Mouse (Mus musculus) spleen, adult 2 months (tissue): ENCODE data around the gene Lyg2. TPM values are rescaled to one million over a fixed set of nuclear protein-coding genes. Genes with fewer than 3 reads are reported as not detected.

Source experiments
- DNase-seq, 2 experiments: peaks; one replicate each; pipeline versions ENCODE4 v3.0.0 to v3.0.0-alpha.2; 2012 to 2021; ENCODE audit warnings: low spot score in 2 of 2, low read depth in 1 of 2
- H3K27ac ChIP-seq: fragments of 200-500 bp; 2 replicates; pipeline ENCODE4 v1.5.1; 2012; ENCODE audit warnings: low read length, inconsistent platforms; ENCODE audit not compliant: insufficient read depth
- H3K27me3 ChIP-seq: fragments of 200-500 bp; 2 replicates; pipeline ENCODE4 v1.6.1; 2012; ENCODE audit warnings: mild to moderate bottlenecking, moderate library complexity, low read length, inconsistent platforms; ENCODE audit not compliant: control insufficient read depth, insufficient read depth
- H3K36me3 ChIP-seq: fragments of 200-500 bp; 2 replicates; pipeline ENCODE4 v1.6.1; 2012; ENCODE audit warnings: mild to moderate bottlenecking, low read length, inconsistent platforms; ENCODE audit not compliant: control insufficient read depth, insufficient read depth
- H3K4me1 ChIP-seq: fragments of 200-500 bp; 2 replicates; pipeline ENCODE4 v1.6.1; 2011; ENCODE audit warnings: inconsistent platforms; ENCODE audit not compliant: control insufficient read depth, insufficient read depth, insufficient read length
- H3K4me3 ChIP-seq: fragments of 200-500 bp; 2 replicates; pipeline ENCODE4 v1.5.1; 2011; ENCODE audit warnings: mild to moderate bottlenecking, inconsistent platforms; ENCODE audit not compliant: insufficient read depth, insufficient read length; ENCODE audit errors: extremely low read depth
- CTCF ChIP-seq: fragments of 200-500 bp; IDR thresholded peaks from 2 replicates; pipeline ENCODE4 v1.5.1; 2011; ENCODE audit warnings: mild to moderate bottlenecking, inconsistent platforms; ENCODE audit not compliant: insufficient read depth, insufficient read length, insufficient replicate concordance; ENCODE audit errors: extremely low read depth
- POLR2A ChIP-seq: fragments of 200-500 bp; IDR thresholded peaks from 2 replicates; pipeline ENCODE4 v1.6.1; 2011; ENCODE audit warnings: low read depth, low read length, inconsistent platforms
- WGBS: fragments of 180-500 bp; shearing (Covaris S2); methylation state at CpG from one replicate; pipeline ENCODE4 v1.1.7; 2018; 5-methylcytosine and 5-hydroxymethylcytosine counted together
- polyA plus RNA-seq: library from polyadenylated mRNA; depleted of rRNA; stranded (reverse); fragments of >200 nt; gene quantifications from 2 replicates; pipeline ENCODE4 v1.2.3, GENCODE M21; 2012; rRNA removed

Lyg2 gene
- not detected in 2 replicates for polyA plus RNA-seq

GRCm38 (mm10) chr1:37916393-37916792, at the start of gene Lyg2:
TSS of gene Lyg2 (minus strand) at chr1:37916493.
- Histone ChIP-seq H3K27ac (no peak within 1 kb of the TSS), H3K27me3 (no peaks in the 10 kb centered on the region), H3K4me1 (no peaks in the 10 kb centered on the region), H3K4me3 (no peak within 1 kb of the TSS), H3K36me3 (no peaks in the 10 kb centered on the region)
- no peak for DNase-seq
- 77% methylated on average over 5 of the region's 5 CpGs for WGBS
- TF ChIP-seq CTCF, result no peak
- TF ChIP-seq POLR2A, result no peak

GRCm38 (mm10) chr1:37965571-37965970, 49.3 kb upstream of the Lyg2 start:
- H3K4me1 ChIP-seq, result no peaks in the 10 kb centered on the region
- H3K27ac ChIP-seq, result no peak overlapping the region

GRCm38 (mm10) chr1:37959486-37959885, 43.2 kb upstream of the Lyg2 start:
- Histone ChIP-seq H3K27me3 (no peaks in the 10 kb centered on the region), H3K4me3 (no peak overlapping the region), H3K36me3 (no peaks in the 10 kb centered on the region), H3K4me1 (no peaks in the 10 kb centered on the region), H3K27ac (no peak overlapping the region)
- no peak for DNase-seq
- TF ChIP-seq POLR2A (no peak), CTCF (no peak)
- WGBS, result 88% methylated on average over 5 of the region's 5 CpGs

More at GRCm38 (mm10) chr1:37965571-37965970, 49.3 kb upstream of the Lyg2 start:
- Histone ChIP-seq H3K36me3 (no peaks in the 10 kb centered on the region), H3K4me3 (no peak overlapping the region), H3K27me3 (no peaks in the 10 kb centered on the region)
- DNase-seq, result no peak
- WGBS, result 82% methylated on average over 10 of the region's 10 CpGs
- TF ChIP-seq POLR2A (no peak), CTCF (no peak)

GRCm38 (mm10) chr1:37958516-37958915, 42.2 kb upstream of the Lyg2 start:
- Histone ChIP-seq H3K27me3 (no peaks in the 10 kb centered on the region), H3K4me3 (no peak overlapping the region), H3K4me1 (no peaks in the 10 kb centered on the region), H3K27ac (no peak overlapping the region), H3K36me3 (no peaks in the 10 kb centered on the region)
- 81% methylated on average over 2 of the region's 2 CpGs for WGBS
- DNase-seq, result no peak
- TF ChIP-seq CTCF (no peak), POLR2A (no peak)

- H3K27me3 ChIP-seq, result no peaks in the 10 kb centered on the region
- no peaks in the 10 kb centered on the region for H3K36me3 ChIP-seq
- TF ChIP-seq CTCF (no peak), POLR2A (no peak)
- H3K4me3 ChIP-seq, result no peak within 1 kb of the TSS
- H3K4me1 ChIP-seq, result no peaks in the 10 kb centered on the region
- WGBS, result 93% methylated on average over 5 of the region's 5 CpGs
- DNase-seq, result no peak
- no peak within 1 kb of the TSS for H3K27ac ChIP-seq
Observed at GRCm38 (mm10) chr1:37957659-37958058, 41.4 kb upstream of the Lyg2 start, which contains the start of gene Lyg1. TSS of gene Lyg1 (minus strand) at chr1:37957759.

GRCm38 (mm10) chr1:37956690-37957431, 40.6 kb upstream of the Lyg2 start:
- H3K4me1 ChIP-seq, result no peaks in the 10 kb centered on the region
- no peak for DNase-seq
- H3K4me3 ChIP-seq, result no peak overlapping the region
- TF ChIP-seq POLR2A, result no peak
- no peak for TF ChIP-seq CTCF
- no peaks in the 10 kb centered on the region for H3K36me3 ChIP-seq
- H3K27me3 ChIP-seq, result no peaks in the 10 kb centered on the region
- WGBS, result 13% methylated on average over 3 of the region's 3 CpGs
- no peak overlapping the region for H3K27ac ChIP-seq

GRCm38 (mm10) chr1:37955251-37955650, 39.0 kb upstream of the Lyg2 start:
- Histone ChIP-seq H3K4me3 (no peak overlapping the region), H3K27ac (no peak overlapping the region), H3K4me1 (no peaks in the 10 kb centered on the region), H3K36me3 (no peaks in the 10 kb centered on the region), H3K27me3 (no peaks in the 10 kb centered on the region)
- no peak for TF ChIP-seq POLR2A
- TF ChIP-seq CTCF, result no peak
- 88% methylated on average over 2 of the region's 2 CpGs for WGBS
- no peak for DNase-seq
